Mouse (Mus musculus) hematopoietic multipotent progenitor cell, adult 10-12 weeks (in vitro differentiated cells): ENCODE data around the gene T2. TPM values are rescaled to one million over a fixed set of nuclear protein-coding genes. Genes with fewer than 3 reads are reported as not detected.

Experiments
- polyA plus RNA-seq: library from polyadenylated mRNA; stranded (reverse); fragments of >175 nt; gene quantifications from 2 replicates; pipeline ENCODE4 v1.2.3, GENCODE M21; 2012; ENCODE audit warnings: low replicate concordance

Gene T2
- not detected in 2 replicates for polyA plus RNA-seq

DNA sequence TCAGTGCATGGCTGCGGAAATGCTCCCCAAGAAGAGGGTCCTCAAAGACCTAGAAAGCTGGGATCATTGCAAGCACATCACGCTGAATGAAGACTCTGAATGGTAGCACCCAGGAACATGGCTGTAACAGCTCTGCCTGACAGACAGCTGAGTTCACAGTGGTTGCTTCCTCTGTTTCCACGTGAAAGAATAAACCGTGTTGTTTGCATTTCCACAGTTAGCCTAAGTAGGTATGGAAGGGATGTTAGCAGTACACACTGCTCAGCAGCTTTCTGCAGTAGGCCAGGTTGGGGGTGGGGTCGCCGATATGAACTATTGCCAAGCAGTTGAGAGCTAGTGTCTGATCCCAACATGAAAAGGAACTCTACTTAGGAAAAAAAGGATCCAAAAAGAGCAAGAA, at the start of gene T2:
Gene T2, plus strand, starts transcription at position 301 of the 400 bp plus-strand sequence.

DNA sequence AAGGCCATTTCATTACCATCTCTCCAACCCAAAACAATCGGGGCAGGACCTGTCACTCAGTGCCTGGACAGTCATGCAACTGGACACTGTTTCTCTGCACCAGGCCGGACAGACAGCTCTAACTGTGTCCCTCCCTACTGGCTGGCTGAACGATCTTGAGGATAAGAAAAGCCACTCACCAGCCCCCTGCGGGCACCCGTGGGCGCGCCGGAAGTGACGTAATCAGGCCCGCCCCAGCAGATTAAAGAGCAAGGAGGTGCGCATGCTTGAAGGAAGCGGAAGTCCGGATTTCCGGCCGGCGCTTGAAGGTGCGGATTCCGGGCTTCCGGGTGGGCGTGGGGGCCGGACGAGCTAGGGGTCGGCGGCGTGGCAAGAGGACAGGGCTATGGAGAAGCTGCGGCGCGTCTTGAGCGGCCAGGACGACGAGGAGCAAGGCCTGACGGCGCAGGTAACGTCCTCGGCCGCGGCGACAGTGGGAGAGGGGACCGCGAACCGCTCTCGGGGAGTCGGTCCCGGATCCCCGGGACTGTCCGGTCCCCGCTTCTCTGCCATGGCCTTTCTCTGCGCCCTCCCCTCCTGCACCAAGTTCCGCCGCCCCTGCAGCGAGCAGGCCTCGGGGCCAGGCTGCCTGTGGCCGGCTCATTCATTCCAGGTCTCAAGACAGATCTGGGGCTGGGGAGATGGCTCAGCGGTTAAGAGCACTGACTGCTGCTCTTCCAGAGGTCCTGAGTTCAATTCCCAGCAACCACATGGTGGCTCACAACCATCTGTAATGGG, 44.8 kb upstream of the T2 start, which contains the start of gene Sft2d1:
Gene Sft2d1, plus strand, starts transcription at position 265 of the 777 bp plus-strand sequence.

GRCm38 (mm10) chr17:8337159-8337558, 18.6 kb upstream of the T2 start, which contains the start of gene Prr18:
Gene Prr18 (plus strand): TSS chr17:8337459.

DNA sequence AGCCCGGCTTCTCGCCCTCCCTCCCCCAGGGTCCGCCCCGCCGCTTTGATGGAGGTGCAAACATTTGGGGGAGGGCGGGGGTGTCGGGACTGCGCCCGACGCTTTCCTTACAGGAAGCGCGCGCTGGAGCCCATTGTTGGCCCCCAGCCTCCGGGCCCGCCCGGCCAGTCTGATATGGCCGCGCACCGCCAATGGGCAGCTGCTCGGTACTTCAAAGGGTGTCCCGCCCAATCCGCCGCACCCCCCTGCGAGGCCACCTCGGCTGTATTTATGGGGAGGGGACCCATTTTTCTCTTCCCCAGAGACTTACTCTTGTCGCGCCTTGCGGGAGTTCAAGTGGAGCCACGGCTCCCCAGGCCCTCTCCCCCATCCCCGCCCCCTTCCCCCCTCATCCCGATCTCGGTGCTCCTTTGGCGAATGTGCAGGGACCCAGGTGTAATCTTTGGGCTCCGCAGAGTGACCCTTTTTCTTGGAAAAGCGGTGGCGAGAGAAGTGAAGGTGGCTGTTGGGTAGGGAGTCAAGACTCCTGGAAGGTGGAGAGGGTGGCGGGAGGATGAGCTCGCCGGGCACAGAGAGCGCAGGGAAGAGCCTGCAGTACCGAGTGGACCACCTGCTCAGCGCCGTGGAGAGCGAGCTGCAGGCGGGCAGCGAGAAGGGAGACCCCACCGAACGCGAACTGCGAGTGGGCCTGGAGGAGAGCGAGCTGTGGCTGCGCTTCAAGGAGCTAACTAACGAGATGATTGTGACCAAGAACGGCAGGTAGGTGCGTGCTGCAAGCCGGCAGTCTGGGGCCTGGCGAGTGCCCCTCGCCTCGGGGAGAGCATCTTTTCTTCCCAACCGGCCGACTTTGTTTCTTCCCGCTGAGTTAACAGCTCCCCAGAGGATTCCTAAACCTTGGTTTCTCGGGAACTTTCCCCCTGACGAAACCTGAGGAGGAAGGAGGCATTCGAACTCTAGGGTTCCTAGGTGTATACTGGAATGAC, 78.5 kb downstream of the T2 start, which contains the start of gene T:
Gene T, plus strand, starts transcription at position 446 of the 983 bp plus-strand sequence.

Other genes starting within 250 kb of the T2 start
- 0.43 TPM in 1 of 2 replicates, not detected in the other for gene Gm49673, start 208.2 kb upstream of the T2 start, polyA plus RNA-seq
- gene Rnaset2a, start 207.9 kb upstream of the T2 start, polyA plus RNA-seq, result 81.7 and 147 TPM in 2 replicates
- gene Fgfr1op, start 190.5 kb upstream of the T2 start, polyA plus RNA-seq, result 3.5 and 10.9 TPM in 2 replicates
- gene Ccr6, start 119.9 kb upstream of the T2 start, polyA plus RNA-seq, result 4.8 and 20.4 TPM in 2 replicates
- gene Mpc1, start 73.1 kb upstream of the T2 start, polyA plus RNA-seq, result 10.0 and 15.6 TPM in 2 replicates
- gene Sft2d1, start 44.9 kb upstream of the T2 start, polyA plus RNA-seq, result 91.1 and 172 TPM in 2 replicates
- gene Prr18, start 18.5 kb upstream of the T2 start, polyA plus RNA-seq, result 0.99 and 3.0 TPM in 2 replicates
- gene T, start 78.4 kb downstream of the T2 start, polyA plus RNA-seq, result not detected in 2 replicates
- 1.3 TPM in 1 of 2 replicates, not detected in the other for gene Pde10a, start 169.4 kb downstream of the T2 start, polyA plus RNA-seq
- gene Gm17087, start 211.0 kb downstream of the T2 start, polyA plus RNA-seq, result not detected in 2 replicates